In the genomic region with DNA sequence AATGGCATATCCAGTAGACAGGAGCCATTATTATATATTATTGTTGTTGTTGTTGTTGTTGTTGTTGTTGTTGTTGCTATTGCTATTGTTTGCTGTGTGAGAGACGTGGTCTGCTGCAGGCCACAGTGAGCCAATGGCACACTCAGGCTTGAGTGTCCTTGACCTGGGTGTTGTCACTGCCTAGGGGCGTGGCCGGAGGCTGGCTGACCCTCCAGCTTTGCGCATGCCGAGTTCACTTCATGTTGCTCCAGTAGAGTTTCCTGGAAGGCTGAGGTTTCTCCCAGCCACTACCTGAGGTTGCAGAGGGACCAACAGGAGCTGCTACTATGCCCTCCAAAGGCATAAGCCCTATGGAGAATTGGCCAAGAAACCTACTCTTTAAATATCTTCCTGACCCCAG, we compare ENCODE assay signal across 17 mouse cellular contexts.
DNase-seq lines count a peak whose midpoint lies in the region; ATAC-seq and TF ChIP-seq lines count a peak whose summit lies in the region.
"Had no signal": no experiment of that assay in that cellular context is flagged by ENCODE, and none has a peak within 500 bp of the region (broad histone marks: within the 10 kb centered on the region; RNA-seq: fewer than 3 reads in every experiment).

No protein-coding gene starts in this region.

- WGBS in liver, adult 2 months: 20% methylated on average over 5 of the region's 5 CpGs
- 40% methylated on average over 5 of the region's 5 CpGs for WGBS in liver, postnatal 0 days (ENCODE audit: insufficient replicate concordance)
- 74% methylated on average over 5 of the region's 5 CpGs for WGBS in forebrain, embryonic 12.5 days
- 46% methylated on average over 5 of the region's 5 CpGs for WGBS in kidney, embryonic 16.5 days

- H3K36me3 ChIP-seq in liver, adult 2 months (ENCODE audit: control insufficient read depth, insufficient read depth, low read length): no peaks in the 10 kb centered on the region
- H3K36me3 ChIP-seq in liver, postnatal 0 days (replicated peaks; ENCODE audit: insufficient read depth, low read length): no peaks in the 10 kb centered on the region
- H3K36me3 ChIP-seq in forebrain, embryonic 12.5 days (replicated peaks): no peaks in the 10 kb centered on the region
- H3K36me3 ChIP-seq in kidney, embryonic 16.5 days (ENCODE audit: insufficient read depth, low read length): no peaks in the 10 kb centered on the region
- H3K36me3 ChIP-seq: forebrain, embryonic 10.5 days; hindbrain, embryonic 12.5 days; hindbrain, embryonic 15.5 days had no signal

- H3K9me3 ChIP-seq in liver, postnatal 0 days (ENCODE audit: low read length): no peaks in the 10 kb centered on the region
- H3K9me3 ChIP-seq in forebrain, embryonic 12.5 days: no peaks in the 10 kb centered on the region
- no peaks in the 10 kb centered on the region for H3K9me3 ChIP-seq in kidney, embryonic 16.5 days (ENCODE audit: low read length)
- H3K9me3 ChIP-seq: forebrain, embryonic 10.5 days; hindbrain, embryonic 12.5 days; hindbrain, embryonic 15.5 days had no signal

- H3K4me1 ChIP-seq in liver, adult 2 months (ENCODE audit: control insufficient read depth, insufficient read depth, low read length): peaks cover 5% of the 10 kb centered on the region; the same call in 1 of the 2 replicates
- H3K4me1 ChIP-seq in liver, postnatal 0 days (ENCODE audit: insufficient read depth): no peaks in the 10 kb centered on the region
- peaks cover 16% of the 10 kb centered on the region for H3K4me1 ChIP-seq in forebrain, embryonic 12.5 days
- H3K4me1 ChIP-seq in kidney, embryonic 16.5 days (ENCODE audit: insufficient read depth, low read length): no peaks in the 10 kb centered on the region

- no peak for ATAC-seq in liver, postnatal 0 days
- no peak for ATAC-seq in forebrain, embryonic 12.5 days (ENCODE audit: low FRiP score)
- no peak for ATAC-seq in kidney, embryonic 16.5 days (ENCODE audit: low FRiP score, low TSS enrichment)
- ATAC-seq: intestine, postnatal 0 days had no signal

- H3K9ac ChIP-seq in liver, adult 2 months (ENCODE audit: low read depth, low read length): no peak overlapping the region
- H3K9ac ChIP-seq in liver, postnatal 0 days (replicated peaks): no peak overlapping the region
- no peak overlapping the region for H3K9ac ChIP-seq in forebrain, embryonic 12.5 days
- H3K9ac ChIP-seq in kidney, embryonic 16.5 days (replicated peaks; ENCODE audit: low read length): no peak overlapping the region
- H3K9ac ChIP-seq: forebrain, postnatal 0 days; hindbrain, embryonic 12.5 days; hindbrain, embryonic 15.5 days had no signal

- H3K79me2 ChIP-seq in liver, adult 2 months (ENCODE audit: control insufficient read depth, insufficient read depth, low read length): no peaks in the 10 kb centered on the region

- no peak overlapping the region for H3K4me3 ChIP-seq in liver, adult 2 months (ENCODE audit: insufficient read depth, low read depth, low read length)
- H3K4me3 ChIP-seq in liver, postnatal 0 days (ENCODE audit: low read depth, low read length): no peak overlapping the region
- no peak overlapping the region for H3K4me3 ChIP-seq in forebrain, embryonic 12.5 days (replicated peaks)
- H3K4me3 ChIP-seq in kidney, embryonic 16.5 days (ENCODE audit: low read length): no peak overlapping the region
- H3K4me3 ChIP-seq: forebrain, embryonic 10.5 days; gastrocnemius, adult 2 months; hindbrain, embryonic 12.5 days; hindbrain, embryonic 15.5 days had no signal

- H3K4me2 ChIP-seq in liver, postnatal 0 days (ENCODE audit: low read depth, low read length): no peak overlapping the region
- no peak overlapping the region for H3K4me2 ChIP-seq in forebrain, embryonic 12.5 days
- H3K4me2 ChIP-seq in kidney, embryonic 16.5 days (replicated peaks; ENCODE audit: low read depth, low read length): no peak overlapping the region
- H3K4me2 ChIP-seq: heart, embryonic 11.5 days; hindbrain, embryonic 12.5 days; hindbrain, embryonic 15.5 days had no signal

- no peak for TF ChIP-seq CTCF in liver, adult 2 months (IDR thresholded peaks at IDR 0.05; ENCODE audit: low read depth, low read length)
- TF ChIP-seq CTCF in liver, postnatal 0 days (IDR thresholded peaks at IDR 0.05; ENCODE audit: low read depth): no peak

- peak; percentile 32 to 83 for DNase-seq in adrenal gland, adult (ENCODE audit: inconsistent age in 2 of 2, low spot score in 1 of 2)
- no peak for DNase-seq in adrenal gland, adult 8-10 months
- peak; percentile 67 for DNase-seq in liver, adult 2 months (ENCODE audit: extremely low read depth, low read depth, low spot score)
- DNase-seq in liver, postnatal 0 days: no peak
- peak; percentile 47 for DNase-seq in ES-CJ7 (ENCODE audit: low read depth, low spot score)
- peak; percentile 42 for DNase-seq in adrenal gland, postnatal 25 days
- DNase-seq: gastrocnemius, adult 2 months; gastrocnemius, postnatal 14 days; heart, adult 11 months had no signal

- H3K27ac ChIP-seq in liver, adult 2 months (replicated peaks; ENCODE audit: insufficient read depth, low read depth, low read length): no peak overlapping the region
- H3K27ac ChIP-seq in liver, postnatal 0 days (ENCODE audit: low read depth): no peak overlapping the region
- H3K27ac ChIP-seq in forebrain, embryonic 12.5 days: no peak overlapping the region
- H3K27ac ChIP-seq in kidney, embryonic 16.5 days (ENCODE audit: low read length): no peak overlapping the region
- H3K27ac ChIP-seq: forebrain, embryonic 10.5 days; gastrocnemius, adult 2 months; hindbrain, embryonic 12.5 days; hindbrain, embryonic 15.5 days had no signal

- TF ChIP-seq POLR2A in liver, adult 2 months (IDR thresholded peaks at IDR 0.05; ENCODE audit: extremely low read depth, insufficient read depth, low read length): no peak

- TF ChIP-seq EP300 in liver, postnatal 0 days (IDR thresholded peaks at IDR 0.05; ENCODE audit: low read depth): no peak

- no peaks in the 10 kb centered on the region for H3K27me3 ChIP-seq in liver, adult 2 months (ENCODE audit: control insufficient read depth, insufficient read depth, low read length)
- no peaks in the 10 kb centered on the region for H3K27me3 ChIP-seq in liver, postnatal 0 days (ENCODE audit: insufficient read depth, low read length)
- peaks cover 6% of the 10 kb centered on the region; the same call in 1 of the 2 replicates for H3K27me3 ChIP-seq in forebrain, embryonic 12.5 days
- no peaks in the 10 kb centered on the region for H3K27me3 ChIP-seq in kidney, embryonic 16.5 days (ENCODE audit: insufficient read depth, low read length)

Comparison
In these comparisons a context has a peak if more than half of its experiments do, and no peak if none do; other contexts are left out.
1. DNase-seq: peak in adrenal gland, adult (2 of 2), liver, adult 2 months (single experiment), ES-CJ7 (single experiment) and adrenal gland, postnatal 25 days (single experiment); none in adrenal gland, adult 8-10 months (single experiment) and liver, postnatal 0 days (single experiment).